Mouse (Mus musculus) bone marrow, adult 2 months (tissue): ENCODE measurements at regions not wholly inside any gene's neighbourhood (a gene's known extent, or its start where the extent isn't known, plus 50 kb on each side); places are given as distances from the start of the nearest gene placed in this dataset.

ENCODE experiments used
- CTCF ChIP-seq: fragments of 200-500 bp; IDR thresholded peaks from 2 replicates; pipeline ENCODE4 v1.5.1; 2011; ENCODE audit warnings: low read length, control low read depth; ENCODE audit not compliant: control insufficient read depth, insufficient read depth
- POLR2A ChIP-seq: fragments of 200-500 bp; IDR thresholded peaks from 2 replicates; pipeline ENCODE4 v1.6.1; 2011; ENCODE audit warnings: low read depth, mild to moderate bottlenecking, control low read depth, low read length, borderline replicate concordance; ENCODE audit not compliant: control insufficient read depth

- TF ChIP-seq POLR2A (no peak), CTCF (no peak)
Measured at GRCm38 (mm10) chr3:61740088-61740487, 374.3 kb upstream of the B430305J03Rik start.
